Mouse (Mus musculus) kidney, adult 18-20 months (tissue): Measurements from ENCODE around the gene Vdr.

ENCODE experiments used
- DNase-seq: peaks from one replicate; pipeline ENCODE4 v3.0.0; 2021

Vdr gene

GRCm38 (mm10) chr15:97827401-97827800 lies 83.0 kb downstream of the Vdr start:
- no peak for DNase-seq

DNA sequence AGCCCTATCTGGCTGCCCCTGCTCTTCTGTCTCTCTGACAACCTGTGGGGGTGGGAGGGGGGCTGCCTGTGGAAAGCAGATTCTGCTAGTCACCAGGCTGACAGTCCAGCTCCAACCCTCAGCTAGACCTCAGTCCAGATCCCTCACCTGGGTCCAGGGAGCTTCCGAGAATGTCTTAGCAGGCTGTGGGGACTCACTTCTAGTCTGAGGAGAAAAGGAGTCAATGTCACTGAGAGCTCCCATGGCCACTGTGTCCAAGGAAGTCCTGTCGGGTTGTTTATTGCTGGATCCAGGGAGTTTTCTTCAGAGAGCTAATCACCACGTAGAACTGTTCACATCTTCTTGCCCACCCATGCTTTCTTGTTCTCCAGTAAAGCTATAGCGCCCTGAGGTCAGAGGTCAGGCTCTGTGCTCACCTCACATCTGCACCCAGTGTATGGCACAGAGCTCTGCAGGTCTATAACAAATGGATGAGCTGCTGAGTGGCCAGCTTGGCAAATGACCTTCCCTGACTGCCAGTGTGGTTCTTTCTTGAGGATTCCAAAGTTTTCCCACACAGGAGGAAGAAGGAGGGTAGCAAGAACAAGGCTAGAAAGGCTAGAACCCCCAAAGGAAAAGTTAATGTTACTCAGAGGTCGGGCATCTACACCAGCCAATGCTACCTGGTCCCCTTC lies 83.7 kb downstream of the Vdr start:
- no peak for DNase-seq

DNA sequence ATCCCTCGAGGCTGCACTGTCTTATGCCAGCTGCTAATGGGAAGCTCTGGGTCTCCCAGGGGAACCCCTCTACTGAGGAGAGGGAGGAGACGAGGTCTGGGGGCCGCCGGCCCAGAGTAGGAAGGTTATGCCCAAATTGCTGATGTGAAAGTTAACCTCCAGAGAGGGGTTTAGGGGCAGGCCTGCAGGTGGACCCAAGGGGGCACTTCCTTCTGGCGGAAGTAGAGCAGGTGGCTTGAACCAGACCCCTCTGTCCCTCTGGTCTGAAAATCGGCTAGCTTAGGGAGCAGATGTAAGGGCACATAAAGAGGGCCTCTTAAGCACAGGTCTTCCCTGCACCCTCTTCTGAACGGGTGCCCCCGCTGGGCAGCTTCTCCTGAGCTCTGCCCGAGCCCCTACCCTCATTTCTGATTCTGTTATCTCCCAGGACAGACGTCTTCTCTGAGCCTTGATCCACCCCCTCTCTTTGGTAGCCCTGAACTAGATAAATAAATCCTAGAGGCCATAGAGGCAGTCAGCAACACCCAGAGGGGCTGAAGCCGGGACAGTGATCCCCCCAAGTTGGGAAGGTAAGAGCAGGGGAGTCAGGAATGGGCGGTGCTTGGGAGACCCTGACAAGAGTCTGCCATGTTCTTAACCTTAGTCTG lies 84.4 kb downstream of the Vdr start:
- no peak for DNase-seq

- peak; percentile 79 for DNase-seq
These were observed 85.1 kb downstream of the Vdr start for GRCm38 (mm10) chr15:97825071-97825940.

GRCm38 (mm10) chr15:97824042-97824441 lies 86.4 kb downstream of the Vdr start:
- no peak for DNase-seq

GRCm38 (mm10) chr15:97823479-97823878 lies 87.0 kb downstream of the Vdr start:
- no peak for DNase-seq

GRCm38 (mm10) chr15:97822545-97823228 lies 87.7 kb downstream of the Vdr start:
- no peak for DNase-seq

- no peak for DNase-seq
These were observed 88.5 kb downstream of the Vdr start for GRCm38 (mm10) chr15:97821983-97822363.

DNA sequence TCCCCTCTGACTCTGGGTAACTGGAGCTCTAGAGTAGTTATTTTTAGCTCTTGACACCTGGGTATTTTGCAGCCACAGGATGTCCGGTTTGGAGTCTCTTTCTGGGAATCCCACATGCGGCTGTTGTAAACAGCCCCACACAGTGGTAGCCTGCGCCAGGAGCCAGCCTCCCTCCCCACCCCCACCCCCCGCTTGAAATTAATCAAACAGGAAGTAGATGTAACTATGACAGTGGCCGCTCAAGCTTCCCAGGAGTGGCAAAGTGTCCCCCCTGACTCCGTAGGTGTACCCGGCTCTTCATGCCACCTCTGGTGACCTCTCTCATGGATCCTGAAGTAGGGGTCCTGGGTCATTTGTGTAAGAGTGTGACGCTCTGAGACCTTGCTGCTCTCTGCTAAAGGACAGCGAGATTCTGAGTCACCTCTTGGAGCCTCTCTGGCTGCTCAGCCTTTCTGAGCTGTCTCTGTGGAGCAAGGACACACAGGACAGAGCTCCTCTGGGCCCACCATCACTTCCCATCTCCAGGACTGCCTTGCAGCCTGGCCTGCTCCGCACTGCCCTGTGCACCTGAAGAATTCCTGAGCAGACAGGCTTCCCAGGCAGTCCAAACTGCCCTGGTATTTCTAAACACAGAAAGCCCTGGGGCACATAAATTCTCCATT lies 89.0 kb downstream of the Vdr start:
- DNase-seq: no peak

DNA sequence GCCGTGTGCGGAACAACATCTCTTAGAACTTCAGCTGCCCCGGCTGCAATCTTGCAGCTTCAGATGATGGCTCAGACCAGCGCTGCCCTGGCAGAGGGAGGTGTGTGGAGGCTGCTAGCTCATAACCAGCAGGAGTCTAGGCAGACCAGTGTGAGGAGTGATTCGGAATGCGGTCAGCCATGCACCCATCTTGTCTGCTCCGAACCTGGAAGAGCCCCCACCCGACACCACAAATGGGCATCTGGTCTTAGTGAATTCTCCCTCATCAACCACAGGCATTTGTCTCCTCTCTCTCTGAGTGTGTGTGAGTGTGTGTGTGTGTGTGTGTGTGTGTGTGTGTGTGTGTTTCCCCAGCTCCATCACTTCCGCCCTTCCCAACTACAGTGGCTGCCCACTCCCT lies 90.5 kb downstream of the Vdr start:
- DNase-seq: no peak

GRCm38 (mm10) chr15:97816199-97816994 lies 94.0 kb downstream of the Vdr start:
- no peak for DNase-seq

DNA sequence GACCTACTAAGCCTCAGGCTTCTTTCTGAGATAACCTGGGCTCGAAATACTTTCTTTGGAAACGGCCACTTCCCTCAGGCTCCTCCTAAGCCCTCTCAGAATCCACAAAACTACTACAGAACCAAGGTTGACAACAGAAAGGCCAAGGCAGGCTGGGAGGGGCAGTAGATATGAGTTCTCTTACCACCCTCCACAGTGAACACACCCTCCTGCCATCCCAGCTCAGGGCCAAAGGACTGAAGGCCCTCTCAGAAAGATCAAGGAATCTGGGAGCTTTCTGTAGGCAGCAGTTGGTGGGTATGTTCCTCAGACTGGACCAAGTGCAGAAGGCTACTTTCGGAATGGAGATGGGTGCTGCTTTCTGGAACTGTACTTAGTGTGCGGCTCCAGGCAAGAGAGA lies 95.2 kb downstream of the Vdr start:
- DNase-seq: no peak

DNA sequence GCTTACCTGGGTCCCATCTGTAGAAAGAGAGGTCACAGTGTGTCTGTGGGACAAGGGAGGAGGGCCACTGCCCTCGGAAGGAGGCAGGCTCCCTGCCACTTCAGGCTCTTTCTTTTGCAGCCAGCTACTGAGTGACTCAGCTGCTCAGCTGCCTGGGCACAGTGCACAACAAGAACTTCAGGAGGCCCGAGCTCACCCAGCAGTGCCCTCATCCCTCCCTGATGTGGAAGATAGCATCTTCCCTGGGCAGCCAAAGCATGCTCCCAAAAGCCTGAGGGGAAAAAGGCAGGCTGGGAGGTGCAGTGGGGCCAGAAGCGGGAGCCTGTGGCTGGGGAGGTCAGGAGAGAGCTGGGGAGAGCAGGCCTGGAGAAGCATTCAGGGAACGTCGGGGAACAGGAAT lies 95.7 kb downstream of the Vdr start:
- DNase-seq: no peak

- peak; percentile 68 for DNase-seq
These were observed 96.8 kb downstream of the Vdr start for GRCm38 (mm10) chr15:97813452-97814204.

DNA sequence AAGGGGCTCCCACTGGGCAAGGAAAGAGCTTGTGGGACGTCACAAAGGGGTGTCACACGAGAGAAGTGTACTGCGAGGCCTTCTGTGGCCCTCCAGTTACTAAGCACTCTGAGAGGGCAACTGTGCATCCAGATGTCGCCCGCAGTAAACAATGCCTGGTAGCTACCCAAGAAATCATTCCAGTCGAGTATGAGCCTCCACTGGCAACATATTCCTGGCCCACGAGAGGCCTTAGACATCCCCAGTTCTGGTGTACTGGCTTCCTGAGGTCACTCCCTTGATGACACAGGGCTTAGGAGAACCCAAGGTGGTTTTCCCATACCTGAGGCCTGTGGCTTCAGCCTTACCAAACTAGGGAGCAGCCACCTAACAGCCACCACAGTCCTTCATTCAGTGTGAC lies 97.6 kb downstream of the Vdr start:
- DNase-seq: no peak

GRCm38 (mm10) chr15:97812126-97812525 lies 98.3 kb downstream of the Vdr start:
- DNase-seq: peak; percentile 79

DNA sequence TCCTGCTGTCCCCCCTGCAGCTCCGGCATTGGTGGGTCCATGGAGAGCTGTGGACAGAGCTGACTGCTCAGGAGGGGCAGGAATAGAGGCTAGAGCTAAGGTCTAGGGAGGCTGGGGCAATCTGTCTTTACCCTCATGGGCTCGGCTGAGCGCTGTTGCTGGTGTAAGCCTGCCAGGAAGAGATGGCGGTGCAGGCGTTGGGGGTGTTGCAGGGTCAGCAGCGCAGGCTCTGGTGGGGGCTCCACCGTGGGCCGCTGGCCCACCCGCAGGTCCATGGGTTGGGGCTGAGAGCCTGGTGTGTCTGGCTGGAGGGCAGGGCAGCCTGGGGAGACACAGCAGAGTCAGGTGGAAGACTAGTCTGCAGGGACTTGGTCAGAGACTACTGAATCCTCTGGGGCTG lies 99.1 kb downstream of the Vdr start:
- no peak for DNase-seq

GRCm38 (mm10) chr15:97810399-97810798 lies 100.0 kb downstream of the Vdr start:
- no peak for DNase-seq

DNA sequence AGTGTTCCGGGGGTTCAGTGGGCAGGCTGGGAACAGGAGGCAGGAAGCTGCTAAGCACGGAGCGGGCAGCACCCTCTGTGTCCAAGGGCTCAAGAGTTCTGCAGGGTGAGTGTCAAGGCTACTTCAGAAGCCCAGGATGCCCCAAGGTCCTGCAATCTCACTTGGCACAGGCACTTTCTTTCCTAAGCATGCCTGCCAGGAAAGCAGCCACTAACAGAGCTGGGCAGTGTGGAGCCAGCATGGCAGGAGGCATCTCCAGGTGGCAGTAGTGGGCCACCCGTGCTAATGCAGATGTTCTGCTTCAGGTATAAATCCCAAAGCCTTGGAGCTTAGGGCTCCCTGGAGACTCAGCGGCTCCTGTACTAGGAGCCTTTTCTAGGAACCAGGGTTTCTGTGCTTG lies 100.5 kb downstream of the Vdr start:
- peak; percentile 80 for DNase-seq

DNA sequence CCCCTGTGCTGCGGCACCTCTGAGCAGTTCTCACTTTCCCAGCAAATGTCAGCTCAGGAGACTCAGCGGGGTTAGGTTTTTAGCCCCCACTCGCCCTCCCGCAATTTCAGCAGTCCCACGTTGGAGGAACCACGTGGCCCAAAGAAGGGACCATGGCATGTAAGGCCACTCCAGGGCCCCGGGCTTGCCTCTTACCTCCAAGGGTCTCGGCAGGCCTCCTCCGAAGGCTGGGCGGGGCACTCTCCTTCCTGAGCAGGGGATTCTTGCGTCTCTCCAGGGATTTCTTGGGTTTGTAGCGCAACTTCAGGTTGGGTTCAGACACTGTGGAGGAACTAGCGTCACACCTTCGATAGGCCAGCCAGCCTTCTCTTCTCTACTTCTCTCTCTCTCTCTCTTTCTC lies 101.2 kb downstream of the Vdr start:
- DNase-seq: no peak

- DNase-seq: no peak
These were observed 101.9 kb downstream of the Vdr start for GRCm38 (mm10) chr15:97808532-97808931.
